Mouse (Mus musculus) ES-Bruce4 (cell line): ENCODE results near the gene Tor4a.

Source experiments
- CTCF ChIP-seq: IDR thresholded peaks from one replicate; pipeline ENCODE4 v1.8.1; 2011; ENCODE audit warnings: low read depth, low read length
- EP300 ChIP-seq: IDR thresholded peaks from 2 replicates; pipeline ENCODE4 v1.6.1; 2011; ENCODE audit warnings: low read depth, low read length; ENCODE audit not compliant: insufficient read depth
- POLR2A ChIP-seq: IDR thresholded peaks from one replicate; pipeline ENCODE4 v1.8.1; 2011; ENCODE audit warnings: low read length; ENCODE audit not compliant: insufficient read depth

DNA sequence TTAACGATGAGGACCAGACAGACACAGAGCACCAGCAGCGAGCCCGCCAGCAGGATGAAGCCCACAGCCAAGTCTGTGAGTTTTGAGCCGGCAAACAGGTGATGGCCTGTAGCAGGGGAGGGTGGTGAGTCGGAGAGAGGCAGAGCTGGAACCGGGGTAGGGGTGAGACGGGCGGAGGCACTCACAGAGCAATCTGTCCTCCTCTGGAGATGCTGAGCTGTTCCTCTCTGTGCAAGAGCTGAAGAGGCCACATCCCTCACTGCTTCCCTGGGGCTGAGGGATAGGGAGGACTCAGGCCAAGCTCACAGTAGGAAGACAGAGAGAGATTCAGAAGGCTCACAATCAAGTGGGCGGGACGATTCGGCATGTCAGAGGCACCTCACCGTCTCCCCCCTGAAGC lies 34.4 kb upstream of the Tor4a start:
- TF ChIP-seq CTCF: no peak
- no peak for TF ChIP-seq POLR2A
- no peak for TF ChIP-seq EP300
